Mouse (Mus musculus) olfactory bulb, adult 2 months (tissue): Measurements from ENCODE around the gene Platr17. TPM values are rescaled to one million over a fixed set of nuclear protein-coding genes. Genes with fewer than 3 reads are reported as not detected.

ENCODE experiments used
- H3K27ac ChIP-seq: fragments of 200-500 bp; 2 replicates; pipeline ENCODE4 v1.5.1; 2012; ENCODE audit warnings: low read depth, low read length; ENCODE audit not compliant: insufficient read depth
- H3K4me1 ChIP-seq: fragments of 200-500 bp; 2 replicates; pipeline ENCODE4 v1.6.1; 2012; ENCODE audit warnings: low read length; ENCODE audit not compliant: control insufficient read depth, insufficient read depth
- H3K4me3 ChIP-seq: fragments of 200-500 bp; 2 replicates; pipeline ENCODE4 v1.5.1; 2012; ENCODE audit warnings: mild to moderate bottlenecking, low read depth, low read length, moderate library complexity; ENCODE audit not compliant: insufficient read depth
- CTCF ChIP-seq: fragments of 200-500 bp; IDR thresholded peaks from 2 replicates; pipeline ENCODE4 v1.5.1; 2012; ENCODE audit warnings: low read depth, mild to moderate bottlenecking, low read length, moderate library complexity; ENCODE audit not compliant: insufficient read depth
- POLR2A ChIP-seq: fragments of 200-500 bp; IDR thresholded peaks from 2 replicates; pipeline ENCODE4 v1.6.1; 2012; ENCODE audit warnings: mild to moderate bottlenecking, low read depth, low read length, moderate library complexity; ENCODE audit not compliant: insufficient read depth
- WGBS: fragments of 180-500 bp; shearing (Covaris S2); methylation state at CpG from one replicate; pipeline ENCODE4 v1.1.7; 2018; 5-methylcytosine and 5-hydroxymethylcytosine counted together
- polyA plus RNA-seq: library from polyadenylated mRNA; stranded (reverse); fragments of >200 nt; gene quantifications from 2 replicates; pipeline ENCODE4 v1.2.4, GENCODE M21; 2012; ENCODE audit warnings: low replicate concordance; ENCODE audit not compliant: missing spikeins, insufficient read depth, insufficient read length

Platr17 gene
- polyA plus RNA-seq, 1 experiment: not detected

- 91% methylated on average over 21 of the region's 21 CpGs for WGBS
- Histone ChIP-seq H3K4me1 (peaks cover 18% of the 10 kb centered on the region), H3K27ac (no peak overlapping the region), H3K4me3 (no peak overlapping the region)
- TF ChIP-seq POLR2A: no peak
- TF ChIP-seq CTCF: no peak
Measured at GRCm38 (mm10) chr17:33935422-33936055, 30.6 kb downstream of the Platr17 start.

GRCm38 (mm10) chr17:33936993-33937392 lies 32.1 kb downstream of the Platr17 start:
- Histone ChIP-seq H3K4me1 (peaks cover 20% of the 10 kb centered on the region), H3K4me3 (no peak overlapping the region), H3K27ac (no peak overlapping the region)
- 87% methylated on average over 15 of the region's 15 CpGs for WGBS
- TF ChIP-seq POLR2A (no peak), CTCF (no peak)

GRCm38 (mm10) chr17:33938783-33939182 lies 33.8 kb downstream of the Platr17 start:
- peaks cover 20% of the 10 kb centered on the region for H3K4me1 ChIP-seq
- H3K27ac ChIP-seq: no peak overlapping the region
- 78% methylated on average over 11 of the region's 11 CpGs for WGBS
- H3K4me3 ChIP-seq: no peak overlapping the region
- TF ChIP-seq POLR2A: no peak
- TF ChIP-seq CTCF: no peak

- peak within 1 kb of the TSS; percentile 40; the same call in 1 of the 2 replicates for H3K27ac ChIP-seq
- H3K4me1 ChIP-seq: peaks cover 20% of the 10 kb centered on the region
- TF ChIP-seq CTCF: no peak
- peak; percentile 42; the same call in 1 of the 2 replicates for TF ChIP-seq POLR2A
- under 1% methylated on average over 36 of the region's 36 CpGs for WGBS
- H3K4me3 ChIP-seq: peak within 1 kb of the TSS; percentile 77
Measured at GRCm38 (mm10) chr17:33940206-33940805, 35.4 kb downstream of the Platr17 start, which contains the start of the genes Pfdn6 and Wdr46. Pfdn6 (minus strand) TSS chr17:33940343. Wdr46 (plus strand) TSS chr17:33940660.

GRCm38 (mm10) chr17:33940981-33941380 lies 36.0 kb downstream of the Platr17 start:
- Histone ChIP-seq H3K4me3 (peak overlapping the region; percentile 77), H3K4me1 (peaks cover 20% of the 10 kb centered on the region), H3K27ac (no peak overlapping the region)
- 4% methylated on average over 26 of the region's 26 CpGs for WGBS
- no peak for TF ChIP-seq CTCF
- no peak for TF ChIP-seq POLR2A

- H3K4me1 ChIP-seq: peaks cover 20% of the 10 kb centered on the region
- TF ChIP-seq CTCF (no peak), POLR2A (no peak)
- H3K4me3 ChIP-seq: peak overlapping the region; percentile 77
- H3K27ac ChIP-seq: no peak overlapping the region
- 59% methylated on average over 19 of the region's 19 CpGs for WGBS
Measured at GRCm38 (mm10) chr17:33941381-33941780, 36.4 kb downstream of the Platr17 start.

GRCm38 (mm10) chr17:33943454-33943853 lies 38.5 kb downstream of the Platr17 start:
- no peak overlapping the region for H3K27ac ChIP-seq
- WGBS: 92% methylated on average over 15 of the region's 15 CpGs
- TF ChIP-seq CTCF: no peak
- no peak for TF ChIP-seq POLR2A
- H3K4me1 ChIP-seq: peaks cover 20% of the 10 kb centered on the region
- H3K4me3 ChIP-seq: no peak overlapping the region

- H3K27ac ChIP-seq: no peak overlapping the region
- no peak for TF ChIP-seq CTCF
- no peak for TF ChIP-seq POLR2A
- WGBS: 89% methylated on average over 10 of the region's 10 CpGs
- H3K4me3 ChIP-seq: no peak overlapping the region
- H3K4me1 ChIP-seq: peaks cover 27% of the 10 kb centered on the region
Measured at GRCm38 (mm10) chr17:33947430-33948089, 42.6 kb downstream of the Platr17 start.
